Mouse (Mus musculus) v-Abl transformed pro-B cells (cell line): Measurements from ENCODE around the gene Hmg20b.

ENCODE experiments used
- in situ Hi-C, 2 experiments: fragments of 400-800 bp; cut with MboI; formaldehyde crosslinking; loops; one replicate each; pipeline ENCODE4 v1.15.1; 2025; ENCODE audit not compliant: unreplicated experiment in 2 of 2

The Hmg20b gene

GRCm38 (mm10) chr10:81382039-81382438, 31.8 kb upstream of the Hmg20b start:
- in situ Hi-C loops, result loop anchor here in 1 of 2 experiments (25.0 kb wide), 1 partner anchor 1255 kb away; the partner anchor contains the start of gene Tdg

- in situ Hi-C loops, result loop anchor here in 1 of 2 experiments (25.0 kb wide), 1 partner anchor 1257 kb away; the partner anchor contains the start of gene Tdg
Observed at GRCm38 (mm10) chr10:81379809-81380378, 29.6 kb upstream of the Hmg20b start.

GRCm38 (mm10) chr10:81379183-81379553, 28.9 kb upstream of the Hmg20b start:
- in situ Hi-C loops, result loop anchor here in 1 of 2 experiments (25.0 kb wide), 1 partner anchor 1258 kb away; the partner anchor contains the start of gene Tdg

- in situ Hi-C loops, result loop anchor here in 1 of 2 experiments (25.0 kb wide), 1 partner anchor 1259 kb away; the partner anchor contains the start of gene Tdg
Observed at GRCm38 (mm10) chr10:81378553-81379182, 28.4 kb upstream of the Hmg20b start.

GRCm38 (mm10) chr10:81377793-81378552, 27.7 kb upstream of the Hmg20b start, which contains the start of gene Fzr1:
Gene Fzr1, minus strand, starts transcription at chr10:81378516.
- in situ Hi-C loops, result loop anchor here in 1 of 2 experiments (25.0 kb wide), 1 partner anchor 1259 kb away; the partner anchor contains the start of gene Tdg

- in situ Hi-C loops, result loop anchor here in 1 of 2 experiments (25.0 kb wide), 1 partner anchor 1260 kb away; the partner anchor contains the start of gene Tdg
Observed at GRCm38 (mm10) chr10:81377362-81377664, 27.0 kb upstream of the Hmg20b start.

- in situ Hi-C loops, result loop anchor here in 1 of 2 experiments (25.0 kb wide), 1 partner anchor 1261 kb away; the partner anchor contains the start of gene Tdg
Observed at GRCm38 (mm10) chr10:81376561-81377361, 26.5 kb upstream of the Hmg20b start.

GRCm38 (mm10) chr10:81375322-81375721, 25.0 kb upstream of the Hmg20b start:
- in situ Hi-C loops, result loop anchor here in 1 of 2 experiments (25.0 kb wide), 1 partner anchor 1262 kb away; the partner anchor contains the start of gene Tdg

GRCm38 (mm10) chr10:81367207-81367495, 16.9 kb upstream of the Hmg20b start:
- in situ Hi-C loops, result no loop called here

- in situ Hi-C loops, result no loop called here
Observed at GRCm38 (mm10) chr10:81366477-81367206, 16.4 kb upstream of the Hmg20b start.

GRCm38 (mm10) chr10:81365672-81366476, 15.6 kb upstream of the Hmg20b start, which contains the start of gene 4930404N11Rik:
Gene 4930404N11Rik, minus strand, starts transcription at chr10:81365816.
- in situ Hi-C loops, result no loop called here

GRCm38 (mm10) chr10:81365073-81365472, 14.8 kb upstream of the Hmg20b start:
- in situ Hi-C loops, result no loop called here

GRCm38 (mm10) chr10:81364666-81365065, 14.4 kb upstream of the Hmg20b start:
- in situ Hi-C loops, result no loop called here

GRCm38 (mm10) chr10:81363436-81364346, 13.4 kb upstream of the Hmg20b start:
- in situ Hi-C loops, result no loop called here

- in situ Hi-C loops, result no loop called here
Observed at GRCm38 (mm10) chr10:81362336-81362949, 12.2 kb upstream of the Hmg20b start.

GRCm38 (mm10) chr10:81360721-81361120, 10.4 kb upstream of the Hmg20b start:
- in situ Hi-C loops, result no loop called here

GRCm38 (mm10) chr10:81358841-81359240, 8.6 kb upstream of the Hmg20b start:
- in situ Hi-C loops, result no loop called here
